Mouse (Mus musculus) MEL (cell line): Measurements from ENCODE around the gene Iqgap3. TPM values are rescaled to one million over a fixed set of nuclear protein-coding genes. Genes with fewer than 3 reads are reported as not detected.

Experiments used
- DNase-seq: peaks from one replicate; pipeline ENCODE4 v3.0.0; 2011; ENCODE audit warnings: low read depth, low spot score
- H3K27ac ChIP-seq: 2 replicates; pipeline ENCODE4 v1.5.1; 2012; ENCODE audit warnings: low read depth, mild to moderate bottlenecking, control low read depth, low read length, moderate library complexity; ENCODE audit not compliant: control insufficient read depth
- H3K27me3 ChIP-seq, 2 experiments: fragments of 150-350 bp in 1 of 2; sonication (generic) in 1 of 2; 2 replicates each; pipeline ENCODE4 v1.6.1; 2012; ENCODE audit warnings: low read length in 2 of 2, mild to moderate bottlenecking in 2 of 2, improper control_type of control experiment in 1 of 2, moderate library complexity in 1 of 2; ENCODE audit not compliant: insufficient read depth in 2 of 2, control insufficient read depth in 1 of 2
- H3K36me3 ChIP-seq, 2 experiments: 2 replicates each; pipeline ENCODE4 v1.6.1; 2012 to 2014; ENCODE audit warnings: low read length in 2 of 2, improper control_type of control experiment in 1 of 2, inconsistent platforms in 1 of 2, mild to moderate bottlenecking in 1 of 2; ENCODE audit not compliant: insufficient read depth in 2 of 2, control insufficient read depth in 1 of 2
- H3K4me1 ChIP-seq, 2 experiments: fragments of 150-350 bp in 1 of 2; sonication (generic) in 1 of 2; 2 replicates each; pipeline ENCODE4 v1.6.1; 2012; ENCODE audit warnings: low read length in 2 of 2, improper control_type of control experiment in 1 of 2, mild to moderate bottlenecking in 1 of 2; ENCODE audit not compliant: insufficient read depth in 2 of 2, control insufficient read depth in 1 of 2
- H3K4me3 ChIP-seq, 2 experiments: fragments of 150-350 bp in 1 of 2; sonication (generic) in 1 of 2; 2 replicates each; pipeline ENCODE4 v1.5.1; 2012; ENCODE audit warnings: low read depth in 2 of 2, low read length in 2 of 2, mild to moderate bottlenecking in 2 of 2, moderate library complexity in 2 of 2, control low read depth in 1 of 2, improper control_type of control experiment in 1 of 2; ENCODE audit not compliant: control insufficient read depth in 1 of 2, insufficient read depth in 1 of 2
- H3K79me2 ChIP-seq: 2 replicates; pipeline ENCODE4 v1.6.1; 2012; ENCODE audit warnings: mild to moderate bottlenecking, low read length, moderate library complexity; ENCODE audit not compliant: control insufficient read depth, poor library complexity, insufficient read depth
- H3K9ac ChIP-seq: 2 replicates; pipeline ENCODE4 v1.6.1; 2012; ENCODE audit warnings: low read depth, mild to moderate bottlenecking, control low read depth, low read length, moderate library complexity; ENCODE audit not compliant: control insufficient read depth, poor library complexity, severe bottlenecking
- H3K9me3 ChIP-seq: fragments of 150-350 bp; sonication (generic); replicated peaks from 2 replicates; pipeline ENCODE4 v1.6.1; 2012; ENCODE audit warnings: mild to moderate bottlenecking, low read length, improper control_type of control experiment, moderate library complexity; ENCODE audit not compliant: insufficient read depth
- CHD2 ChIP-seq: IDR thresholded peaks from 2 replicates; pipeline ENCODE4 v1.6.1; 2011; ENCODE audit warnings: low read length, improper control_type of control experiment
- CTCF ChIP-seq, 3 experiments: IDR thresholded peaks in 2 of 3; conservative IDR thresholded peaks in 1 of 3; 2 replicates each; pipeline ENCODE4 v1.5.1; 2011 to 2012; ENCODE audit warnings: low read length in 3 of 3, low read depth in 2 of 3, mild to moderate bottlenecking in 2 of 3, improper control_type of control experiment in 1 of 3, inconsistent platforms in 1 of 3, mixed read lengths in 1 of 3, moderate library complexity in 1 of 3; ENCODE audit not compliant: control insufficient read depth in 1 of 3, insufficient read depth in 1 of 3, poor library complexity in 1 of 3, severe bottlenecking in 1 of 3
- ELF1 ChIP-seq: IDR thresholded peaks from 2 replicates; pipeline ENCODE4 v1.6.1; 2014; ENCODE audit warnings: low read depth, mild to moderate bottlenecking, inconsistent platforms, low read length, improper control_type of control experiment, moderate library complexity
- EP300 ChIP-seq, 2 experiments: IDR thresholded peaks; 2 replicates each; pipeline ENCODE4 v1.6.1; 2011; ENCODE audit warnings: improper control_type of control experiment in 2 of 2, low read length in 2 of 2, low read depth in 1 of 2, mild to moderate bottlenecking in 1 of 2
- HCFC1 ChIP-seq: IDR thresholded peaks from 2 replicates; pipeline ENCODE4 v1.6.1; 2012; ENCODE audit warnings: low read depth, mild to moderate bottlenecking, inconsistent platforms, low read length, improper control_type of control experiment, moderate library complexity
- JUND ChIP-seq: IDR thresholded peaks from 2 replicates; pipeline ENCODE4 v1.6.1; 2011; ENCODE audit warnings: low read depth, mild to moderate bottlenecking, improper control_type of control experiment, low read length
- KAT2A ChIP-seq: conservative IDR thresholded peaks from 2 replicates; pipeline ENCODE4 v1.6.1; 2012; ENCODE audit warnings: low read depth, low read length, improper control_type of control experiment, inconsistent platforms
- MAX ChIP-seq: IDR thresholded peaks from 2 replicates; pipeline ENCODE4 v1.6.1; 2011; ENCODE audit warnings: low read length, improper control_type of control experiment
- MAZ ChIP-seq: IDR thresholded peaks from 2 replicates; pipeline ENCODE4 v1.6.1; 2012; ENCODE audit warnings: low read depth, mild to moderate bottlenecking, inconsistent platforms, low read length, improper control_type of control experiment
- NELFE ChIP-seq: IDR thresholded peaks from 2 replicates; pipeline ENCODE4 v1.6.1; 2011; ENCODE audit warnings: low read depth, low read length, improper control_type of control experiment
- POLR2A ChIP-seq, 2 experiments: IDR thresholded peaks; 2 replicates each; pipeline ENCODE4 v1.6.1; 2011 to 2012; ENCODE audit warnings: low read length in 2 of 2, mild to moderate bottlenecking in 2 of 2, control low read depth in 1 of 2, improper control_type of control experiment in 1 of 2, low read depth in 1 of 2, moderate library complexity in 1 of 2; ENCODE audit not compliant: control insufficient read depth in 1 of 2, insufficient read depth in 1 of 2, poor library complexity in 1 of 2
- POLR2AphosphoS2 ChIP-seq: IDR thresholded peaks from 2 replicates; pipeline ENCODE4 v1.6.1; 2011; ENCODE audit warnings: low read length, improper control_type of control experiment
- POLR2AphosphoS5 ChIP-seq: IDR thresholded peaks from 2 replicates; pipeline ENCODE4 v1.6.1; 2012; ENCODE audit warnings: low read depth, borderline replicate concordance, mild to moderate bottlenecking, inconsistent platforms, low read length, moderate library complexity, mixed read lengths
- RCOR1 ChIP-seq: IDR thresholded peaks from 2 replicates; pipeline ENCODE4 v1.6.1; 2012; ENCODE audit warnings: low read depth, mild to moderate bottlenecking, inconsistent platforms, low read length, improper control_type of control experiment
- SIN3A ChIP-seq: IDR thresholded peaks from 2 replicates; pipeline ENCODE4 v1.6.1; 2012; ENCODE audit warnings: low read length, improper control_type of control experiment, inconsistent platforms
- USF1 ChIP-seq: IDR thresholded peaks from 2 replicates; pipeline ENCODE4 v1.6.1; 2014; ENCODE audit warnings: low read depth, mild to moderate bottlenecking, inconsistent platforms, low read length, improper control_type of control experiment, moderate library complexity
- ZKSCAN1 ChIP-seq: IDR thresholded peaks from 2 replicates; pipeline ENCODE4 v1.6.1; 2012; ENCODE audit warnings: low read depth, mild to moderate bottlenecking, inconsistent platforms, low read length, improper control_type of control experiment, moderate library complexity
- ZMIZ1 ChIP-seq: IDR thresholded peaks from 2 replicates; pipeline ENCODE4 v1.6.1; 2012; ENCODE audit warnings: low read depth, mild to moderate bottlenecking, inconsistent platforms, low read length, improper control_type of control experiment, moderate library complexity
- ZNF384 ChIP-seq: IDR thresholded peaks from 2 replicates; pipeline ENCODE4 v1.6.1; 2012; ENCODE audit warnings: low read depth, mild to moderate bottlenecking, inconsistent platforms, low read length, improper control_type of control experiment
- polyA plus RNA-seq, 2 experiments: library from polyadenylated mRNA; stranded (reverse) in 1 of 2; unstranded in 1 of 2; fragments of >175 nt in 1 of 2; fragments of >200 nt in 1 of 2; gene quantifications; 2 replicates each; pipeline versions ENCODE4 v1.2.1 to v1.2.4; 2012; ENCODE audit warnings: low replicate concordance in 2 of 2, low read depth in 1 of 2; ENCODE audit not compliant: insufficient read length in 2 of 2, insufficient read depth in 1 of 2, missing spikeins in 1 of 2
- total RNA-seq: library from RNA; depleted of rRNA; stranded (reverse); fragments of 300-350 nt; gene quantifications from 2 replicates; pipeline ENCODE4 v1.2.3, GENCODE M21; 2012

Iqgap3 gene
- total and polyA plus RNA-seq, 3 experiments: 21.1 to 42.5 TPM; not detected in 1

- Histone ChIP-seq H3K36me3 (peaks cover 0 to 34% of the 10 kb centered on the region in 2 experiments; a peak in 2 of 4 replicates), H3K4me1 (no peaks in the 10 kb centered on the region), H3K9me3 (no peaks in the 10 kb centered on the region), H3K79me2 (no peaks in the 10 kb centered on the region), H3K27me3 (no peaks in the 10 kb centered on the region)
- no peak for TF ChIP-seq POLR2A (IDR thresholded peaks at IDR 0.05; ENCODE audit: control insufficient read depth in 1 of 2, insufficient read depth in 1 of 2, low read depth in 1 of 2, low read length in 2 of 2, poor library complexity in 1 of 2)
- TF ChIP-seq HCFC1: no peak
- no peak for TF ChIP-seq EP300 (IDR thresholded peaks at IDR 0.05; ENCODE audit: low read depth in 1 of 2, low read length in 2 of 2)
- no peak for TF ChIP-seq SIN3A
- no peak for TF ChIP-seq MAX
- TF ChIP-seq CHD2: no peak
- TF ChIP-seq NELFE: no peak
- TF ChIP-seq ELF1: no peak
- no peak for TF ChIP-seq MAZ
- TF ChIP-seq RCOR1: no peak
- TF ChIP-seq POLR2AphosphoS5: no peak
- TF ChIP-seq ZNF384: no peak
- no peak for TF ChIP-seq CTCF (IDR thresholded peaks at IDR 0.05 in 2 of 3, conservative IDR thresholded peaks at IDR 0.05 in 1 of 3; ENCODE audit: control insufficient read depth in 1 of 3, insufficient read depth in 1 of 3, low read depth in 2 of 3, low read length in 3 of 3, poor library complexity in 1 of 3, severe bottlenecking in 1 of 3)
- TF ChIP-seq ZMIZ1: no peak
- no peak for TF ChIP-seq JUND
- TF ChIP-seq, all 39 proteins: peak for 0
- Histone ChIP-seq H3K9ac (no peak overlapping the region), H3K27ac (no peak overlapping the region), H3K4me3 (no peak overlapping the region)
- no peak for DNase-seq
Observed at GRCm38 (mm10) chr3:88164263-88164662, 82.5 kb downstream of the Iqgap3 start.

DNA sequence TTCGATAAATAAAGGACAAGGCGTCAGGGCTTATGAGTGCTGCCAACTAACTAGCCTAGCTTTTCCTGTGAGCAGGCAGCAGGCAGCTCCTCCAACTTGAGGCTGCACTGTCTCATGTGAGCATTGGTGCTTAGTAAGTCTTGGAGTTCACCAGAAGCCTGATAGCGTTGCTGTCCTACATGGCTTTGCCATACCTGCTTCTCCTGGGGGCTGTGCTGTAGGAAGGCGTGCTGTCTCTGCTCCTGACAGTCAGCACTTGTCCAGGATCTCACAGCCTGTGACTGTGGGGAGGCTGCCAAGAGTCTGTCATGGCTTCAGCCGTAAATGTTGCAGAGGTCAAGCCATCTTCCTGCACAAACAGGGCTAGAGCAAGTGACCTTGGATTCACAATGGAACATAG lies 84.3 kb downstream of the Iqgap3 start:
- Histone ChIP-seq H3K4me1 (no peaks in the 10 kb centered on the region), H3K36me3 (peaks cover 0 to 28% of the 10 kb centered on the region in 2 experiments; a peak in 2 of 4 replicates), H3K9me3 (no peaks in the 10 kb centered on the region)

GRCm38 (mm10) chr3:88170361-88170760 lies 88.6 kb downstream of the Iqgap3 start:
- no peak for TF ChIP-seq CTCF (IDR thresholded peaks at IDR 0.05 in 2 of 3, conservative IDR thresholded peaks at IDR 0.05 in 1 of 3; ENCODE audit: control insufficient read depth in 1 of 3, insufficient read depth in 1 of 3, low read depth in 2 of 3, low read length in 3 of 3, poor library complexity in 1 of 3, severe bottlenecking in 1 of 3)
- TF ChIP-seq, all 39 proteins: peak for 0
- H3K4me3 ChIP-seq: no peak overlapping the region
- no peaks in the 10 kb centered on the region for H3K4me1 ChIP-seq
- DNase-seq: no peak
- H3K9me3 ChIP-seq: no peaks in the 10 kb centered on the region
- no peak overlapping the region for H3K9ac ChIP-seq
- H3K27ac ChIP-seq: no peak overlapping the region
- no peaks in the 10 kb centered on the region for H3K27me3 ChIP-seq
- H3K36me3 ChIP-seq: peaks cover 3 to 10% of the 10 kb centered on the region in 2 experiments; a peak in 3 of 4 replicates
- no peaks in the 10 kb centered on the region for H3K79me2 ChIP-seq

More for the DNA sequence above, 84.3 kb downstream of the Iqgap3 start:
- DNase-seq: no peak
- no peak overlapping the region for H3K9ac ChIP-seq
- no peak for TF ChIP-seq KAT2A
- TF ChIP-seq USF1: no peak
- no peak for TF ChIP-seq ZKSCAN1
- TF ChIP-seq POLR2AphosphoS2: no peak
- H3K79me2 ChIP-seq: no peaks in the 10 kb centered on the region
- no peaks in the 10 kb centered on the region for H3K27me3 ChIP-seq
- H3K4me3 ChIP-seq: no peak overlapping the region
- no peak overlapping the region for H3K27ac ChIP-seq
